Mouse (Mus musculus) forebrain, postnatal 0 days (tissue): ENCODE measurements around the gene Zfp462. TPM values are rescaled to one million over a fixed set of nuclear protein-coding genes. Genes with fewer than 3 reads are reported as not detected.
A peak's percentile ranks its signal among the peaks of the same experiment; 100 is the strongest.

ENCODE experiments used
- ATAC-seq: fragments of 200-750 bp; cut with Nextera tagmentation; 2 replicates; pipeline ENCODE4 v1.8.0; 2017; ENCODE audit warnings: mild to moderate bottlenecking, moderate library complexity
- DNase-seq: peaks from one replicate; pipeline ENCODE4 v3.0.0-alpha.2; 2015
- H3K27ac ChIP-seq: fragments of 300-500 bp; sonication (generic); 2 replicates; pipeline ENCODE4 v1.5.1; 2014; ENCODE audit warnings: low read depth, mild to moderate bottlenecking, antibody characterized with exemption, low read length, moderate library complexity, mixed read lengths
- H3K27me3 ChIP-seq: fragments of 300-500 bp; sonication (generic); 2 replicates; pipeline ENCODE4 v1.6.1; 2014; ENCODE audit warnings: mild to moderate bottlenecking, low read length, mixed read lengths; ENCODE audit not compliant: insufficient read depth
- H3K36me3 ChIP-seq: fragments of 300-500 bp; sonication (generic); 2 replicates; pipeline ENCODE4 v1.6.1; 2014; ENCODE audit warnings: mild to moderate bottlenecking, moderate library complexity; ENCODE audit not compliant: insufficient read depth
- H3K4me1 ChIP-seq: fragments of 300-500 bp; sonication (generic); 2 replicates; pipeline ENCODE4 v1.6.1; 2014; ENCODE audit warnings: antibody characterized with exemption; ENCODE audit not compliant: insufficient read depth
- H3K4me2 ChIP-seq: fragments of 300-500 bp; sonication (generic); 2 replicates; pipeline ENCODE4 v1.6.1; 2014; ENCODE audit warnings: low read depth, mild to moderate bottlenecking, moderate library complexity
- H3K4me3 ChIP-seq: fragments of 300-500 bp; sonication (generic); 2 replicates; pipeline ENCODE4 v1.5.1; 2014; ENCODE audit warnings: low read depth, low read length, mixed read lengths
- H3K9ac ChIP-seq: fragments of 300-500 bp; sonication (generic); 2 replicates; pipeline ENCODE4 v1.6.1; 2014; ENCODE audit warnings: mild to moderate bottlenecking
- H3K9me3 ChIP-seq: fragments of 300-500 bp; sonication (generic); 2 replicates; pipeline ENCODE4 v1.6.1; 2016; ENCODE audit warnings: low read length
- CTCF ChIP-seq: sonication (generic); IDR thresholded peaks from 2 replicates; pipeline ENCODE4 v1.5.1; 2016; ENCODE audit warnings: antibody characterized with exemption, control low read depth, low read depth
- WGBS: fragments of 180-500 bp; shearing (Covaris S2); extraction: QIAGEN DNeasy Blood & Tissue Kit; methylation state at CpG from one replicate; pipeline ENCODE4 v1.1.7; 2014; 5-methylcytosine and 5-hydroxymethylcytosine counted together
- polyA plus RNA-seq: library from polyadenylated mRNA; unstranded; fragments of >200 nt; fragmentation: Nextera tagmentation; extraction: Ambion mirVana; gene quantifications from 2 replicates; pipeline ENCODE4 v1.2.1, GENCODE M21; 2015
- total RNA-seq: library from RNA; depleted of rRNA; stranded (reverse); fragments of >200 nt; gene quantifications from 2 replicates; pipeline ENCODE4 v1.2.3, GENCODE M21; 2014

Gene Zfp462
- total and polyA plus RNA-seq, 2 experiments from 2014 or later, result 6.2 to 48.4 TPM

DNA sequence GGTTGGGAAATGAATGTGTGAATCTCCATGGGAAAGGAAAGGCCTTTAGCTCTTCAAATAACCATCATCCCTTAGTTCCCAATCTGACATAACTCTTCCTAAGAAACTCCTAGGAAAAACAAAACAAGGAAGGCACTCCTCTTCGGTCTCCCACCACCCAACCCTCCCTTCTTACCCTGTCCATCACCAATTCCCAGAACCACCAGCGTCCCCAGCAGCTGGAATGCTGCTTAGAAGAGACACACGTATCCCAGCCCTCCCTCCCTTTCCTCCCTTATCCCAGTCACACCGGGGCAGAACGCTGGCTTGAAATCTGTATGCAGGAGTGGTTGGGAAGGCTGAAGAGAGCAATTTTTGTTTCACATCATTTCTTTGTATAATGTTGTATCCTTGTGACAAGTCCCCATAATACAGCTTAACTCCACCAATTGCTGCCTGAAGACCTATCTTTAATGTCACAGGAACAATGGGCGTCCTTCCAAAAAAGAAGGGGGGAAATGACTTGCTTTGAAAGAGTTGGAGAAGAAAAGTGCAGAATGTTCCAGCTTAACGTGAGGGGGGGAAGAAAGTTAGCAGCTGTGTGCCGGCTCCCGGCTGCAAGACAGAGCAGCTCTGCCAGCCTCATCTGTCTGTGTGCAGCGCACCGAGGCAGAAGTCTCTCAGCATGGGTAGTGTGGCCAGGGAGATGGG, 180.3 kb downstream of the Zfp462 start:
- H3K4me1 ChIP-seq, result no peaks in the 10 kb centered on the region
- no peaks in the 10 kb centered on the region for H3K36me3 ChIP-seq
- no peak overlapping the region for H3K27ac ChIP-seq
- no peak overlapping the region for H3K4me3 ChIP-seq
- H3K9me3 ChIP-seq, result no peaks in the 10 kb centered on the region
- 19% methylated on average over 11 of the region's 11 CpGs for WGBS
- no peak overlapping the region for H3K4me2 ChIP-seq
- H3K27me3 ChIP-seq, result no peaks in the 10 kb centered on the region
- ATAC-seq, result peak; percentile 85
- TF ChIP-seq CTCF, result no peak
- DNase-seq, result peak; percentile 54
- H3K9ac ChIP-seq, result no peak overlapping the region

DNA sequence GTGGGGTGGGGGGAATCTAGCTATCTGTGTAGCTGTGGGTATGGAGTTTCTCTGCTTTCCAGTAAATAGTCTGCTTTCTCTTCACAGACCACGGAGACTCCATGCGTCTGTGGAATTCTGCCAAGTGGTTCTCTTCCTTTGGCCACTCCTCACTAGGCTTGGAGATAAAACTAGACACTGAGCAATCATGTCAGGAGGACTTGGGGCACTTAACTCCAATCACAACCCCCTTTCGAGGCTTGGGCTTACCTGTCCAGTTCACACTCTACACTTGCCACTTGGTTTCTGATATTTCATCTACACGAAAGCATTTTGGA, 180.8 kb downstream of the Zfp462 start:
- ATAC-seq (no peak), DNase-seq (no peak)
- Histone ChIP-seq H3K36me3 (no peaks in the 10 kb centered on the region), H3K27me3 (no peaks in the 10 kb centered on the region), H3K4me2 (no peak overlapping the region), H3K27ac (no peak overlapping the region), H3K9me3 (no peaks in the 10 kb centered on the region), H3K9ac (no peak overlapping the region), H3K4me3 (no peak overlapping the region), H3K4me1 (no peaks in the 10 kb centered on the region)
- TF ChIP-seq CTCF, result no peak
- 56% methylated on average over 4 of the region's 4 CpGs for WGBS

DNA sequence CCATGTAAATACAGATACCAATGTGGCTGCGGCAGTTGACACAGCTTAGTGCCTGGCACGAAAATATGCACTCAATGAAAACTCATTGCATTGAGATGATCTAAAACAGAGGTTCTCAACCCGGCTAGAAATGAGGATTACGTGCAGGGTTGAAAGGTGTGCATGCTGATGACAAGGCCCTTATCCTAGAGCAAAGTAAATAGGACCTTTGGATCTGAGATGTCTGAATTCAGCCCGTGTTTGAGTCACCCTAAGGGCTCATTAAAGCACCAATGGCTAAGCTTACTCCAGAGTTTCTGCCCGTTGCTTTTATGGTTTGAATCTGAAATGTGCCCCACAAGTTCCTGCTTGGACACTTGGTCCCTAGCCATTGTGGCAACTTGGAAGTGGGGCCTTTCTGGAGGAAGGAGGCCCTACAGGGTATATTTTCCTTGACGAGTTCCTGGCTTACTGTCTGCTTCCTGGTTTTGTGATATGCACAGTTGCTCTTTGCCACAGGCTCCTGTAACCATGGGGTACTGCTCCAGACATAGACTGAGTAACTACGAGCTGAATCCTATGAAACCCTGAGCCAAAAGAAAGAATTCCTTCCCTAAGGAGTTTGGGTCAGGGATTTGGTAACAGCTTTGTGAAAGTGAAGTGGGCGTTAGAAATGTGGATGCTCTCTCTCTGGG, 182.5 kb downstream of the Zfp462 start:
- no peaks in the 10 kb centered on the region for H3K27me3 ChIP-seq
- WGBS, result 90% methylated on average over 9 of the region's 9 CpGs
- DNase-seq, result no peak
- no peak overlapping the region for H3K27ac ChIP-seq
- no peak overlapping the region for H3K4me3 ChIP-seq
- no peak overlapping the region for H3K4me2 ChIP-seq
- TF ChIP-seq CTCF, result no peak
- H3K9ac ChIP-seq, result no peak overlapping the region
- no peak for ATAC-seq
- no peaks in the 10 kb centered on the region for H3K4me1 ChIP-seq
- no peaks in the 10 kb centered on the region for H3K9me3 ChIP-seq
- no peaks in the 10 kb centered on the region for H3K36me3 ChIP-seq

GRCm38 (mm10) chr4:55128088-55128835, 183.4 kb downstream of the Zfp462 start:
- Histone ChIP-seq H3K27me3 (no peaks in the 10 kb centered on the region), H3K27ac (no peak overlapping the region), H3K4me3 (no peak overlapping the region), H3K4me1 (no peaks in the 10 kb centered on the region), H3K9me3 (no peaks in the 10 kb centered on the region), H3K9ac (no peak overlapping the region), H3K36me3 (no peaks in the 10 kb centered on the region), H3K4me2 (no peak overlapping the region)
- no peak for TF ChIP-seq CTCF
- 75% methylated on average over 13 of the region's 13 CpGs for WGBS
- DNase-seq (no peak), ATAC-seq (no peak)
